Mouse (Mus musculus): Measurements from ENCODE around the gene Paqr8.

- TF ChIP-seq ZNF384 (IDR thresholded peaks at IDR 0.05; ENCODE audit: low read depth, low read length) (no peak), POLR2A (IDR thresholded peaks at IDR 0.05; ENCODE audit: low read depth, low read length) (no peak)
Observed at GRCm38 (mm10) chr1:20889677-20890403, 566 bp upstream of the Paqr8 start.

Data from CH12.LX (cell line).